Mouse (Mus musculus): ENCODE measurements at regions not wholly inside any gene's neighbourhood (a gene's known extent, or its start where the extent isn't known, plus 50 kb on each side); places are given as distances from the start of the nearest gene placed in this dataset.

GRCm38 (mm10) chr9:113026096-113026903, 681.8 kb downstream of the Pdcd6ip start:
- DNase-seq (ENCODE audit: low spot score): no peak
- no peaks in the 10 kb centered on the region for H3K4me1 ChIP-seq (ENCODE audit: control insufficient read depth, insufficient read depth, low read length)
- no peaks in the 10 kb centered on the region for H3K27me3 ChIP-seq (replicated peaks; ENCODE audit: control insufficient read depth, insufficient read depth, low read length)
- H3K9ac ChIP-seq (ENCODE audit: low read depth, low read length): no peak overlapping the region
- ATAC-seq (ENCODE audit: low read depth): no peak
- H3K9me3 ChIP-seq (ENCODE audit: control insufficient read depth, low read length): no peaks in the 10 kb centered on the region
- H3K4me2 ChIP-seq (ENCODE audit: low read depth, low read length): no peak overlapping the region
- no peak overlapping the region for H3K4me3 ChIP-seq (ENCODE audit: low read depth, low read length)
- H3K36me3 ChIP-seq (ENCODE audit: control insufficient read depth, insufficient read depth, low read length): no peaks in the 10 kb centered on the region
- WGBS: 67% methylated on average over 4 of the region's 4 CpGs
- H3K27ac ChIP-seq (replicated peaks; ENCODE audit: low read depth, low read length): no peak overlapping the region

GRCm38 (mm10) chr9:113021866-113022645, 686.0 kb downstream of the Pdcd6ip start:
- no peak for ATAC-seq (ENCODE audit: low read depth)
- H3K9me3 ChIP-seq (ENCODE audit: control insufficient read depth, low read length): no peaks in the 10 kb centered on the region
- no peaks in the 10 kb centered on the region for H3K4me1 ChIP-seq (ENCODE audit: control insufficient read depth, insufficient read depth, low read length)
- no peak overlapping the region for H3K4me2 ChIP-seq (ENCODE audit: low read depth, low read length)
- no peaks in the 10 kb centered on the region for H3K36me3 ChIP-seq (ENCODE audit: control insufficient read depth, insufficient read depth, low read length)
- H3K4me3 ChIP-seq (ENCODE audit: low read depth, low read length): no peak overlapping the region
- no peak overlapping the region for H3K9ac ChIP-seq (ENCODE audit: low read depth, low read length)
- no peak overlapping the region for H3K27ac ChIP-seq (replicated peaks; ENCODE audit: low read depth, low read length)
- 77% methylated on average over 6 of the region's 6 CpGs for WGBS
- no peak for DNase-seq (ENCODE audit: low spot score)
- no peaks in the 10 kb centered on the region for H3K27me3 ChIP-seq (replicated peaks; ENCODE audit: control insufficient read depth, insufficient read depth, low read length)

- Histone ChIP-seq H3K9me3 (ENCODE audit: control insufficient read depth, low read length) (no peaks in the 10 kb centered on the region), H3K4me3 (ENCODE audit: low read depth, low read length) (no peak overlapping the region)
- no peak for DNase-seq (ENCODE audit: low spot score)
Measured at GRCm38 (mm10) chr9:113019576-113019975, 688.5 kb downstream of the Pdcd6ip start.

GRCm38 (mm10) chr9:113008106-113008505, 700.0 kb downstream of the Pdcd6ip start:
- no peaks in the 10 kb centered on the region for H3K27me3 ChIP-seq (replicated peaks; ENCODE audit: control insufficient read depth, insufficient read depth, low read length)
- H3K27ac ChIP-seq (replicated peaks; ENCODE audit: low read depth, low read length): no peak overlapping the region
- H3K9me3 ChIP-seq (ENCODE audit: control insufficient read depth, low read length): no peaks in the 10 kb centered on the region
- no peak overlapping the region for H3K4me3 ChIP-seq (ENCODE audit: low read depth, low read length)
- no peaks in the 10 kb centered on the region for H3K4me1 ChIP-seq (ENCODE audit: control insufficient read depth, insufficient read depth, low read length)
- no peaks in the 10 kb centered on the region for H3K36me3 ChIP-seq (ENCODE audit: control insufficient read depth, insufficient read depth, low read length)
- no peak overlapping the region for H3K4me2 ChIP-seq (ENCODE audit: low read depth, low read length)
- 70% methylated on average over 4 of the region's 4 CpGs for whole genome bisulfite sequencing
- ATAC-seq (ENCODE audit: low read depth): no peak
- H3K9ac ChIP-seq (ENCODE audit: low read depth, low read length): no peak overlapping the region
- no peak for DNase-seq (ENCODE audit: low spot score)

More at GRCm38 (mm10) chr9:113019576-113019975, 688.5 kb downstream of the Pdcd6ip start:
- H3K4me1 ChIP-seq (ENCODE audit: control insufficient read depth, insufficient read depth, low read length): no peaks in the 10 kb centered on the region
- no peaks in the 10 kb centered on the region for H3K27me3 ChIP-seq (replicated peaks; ENCODE audit: control insufficient read depth, insufficient read depth, low read length)
- ATAC-seq (ENCODE audit: low read depth): no peak
- WGBS: 46% methylated on average over 6 of the region's 6 CpGs
- H3K27ac ChIP-seq (replicated peaks; ENCODE audit: low read depth, low read length): no peak overlapping the region
- H3K9ac ChIP-seq (ENCODE audit: low read depth, low read length): no peak overlapping the region
- no peak overlapping the region for H3K4me2 ChIP-seq (ENCODE audit: low read depth, low read length)
- H3K36me3 ChIP-seq (ENCODE audit: control insufficient read depth, insufficient read depth, low read length): no peaks in the 10 kb centered on the region

GRCm38 (mm10) chr9:112996204-112996603, 711.9 kb downstream of the Pdcd6ip start:
- Histone ChIP-seq H3K36me3 (ENCODE audit: control insufficient read depth, insufficient read depth, low read length) (no peaks in the 10 kb centered on the region), H3K27me3 (replicated peaks; ENCODE audit: control insufficient read depth, insufficient read depth, low read length) (no peaks in the 10 kb centered on the region), H3K27ac (replicated peaks; ENCODE audit: low read depth, low read length) (no peak overlapping the region), H3K4me1 (ENCODE audit: control insufficient read depth, insufficient read depth, low read length) (no peaks in the 10 kb centered on the region), H3K9me3 (ENCODE audit: control insufficient read depth, low read length) (no peaks in the 10 kb centered on the region), H3K4me2 (ENCODE audit: low read depth, low read length) (no peak overlapping the region), H3K9ac (ENCODE audit: low read depth, low read length) (no peak overlapping the region), H3K4me3 (ENCODE audit: low read depth, low read length) (no peak overlapping the region)
- WGBS: 82% methylated on average over 1 of the region's 1 CpGs
- DNase-seq (ENCODE audit: low spot score): no peak
- ATAC-seq (ENCODE audit: low read depth): no peak

- Histone ChIP-seq H3K9ac (ENCODE audit: low read depth, low read length) (no peak overlapping the region), H3K4me3 (ENCODE audit: low read depth, low read length) (no peak overlapping the region), H3K36me3 (ENCODE audit: control insufficient read depth, insufficient read depth, low read length) (no peaks in the 10 kb centered on the region), H3K27me3 (replicated peaks; ENCODE audit: control insufficient read depth, insufficient read depth, low read length) (no peaks in the 10 kb centered on the region), H3K4me2 (ENCODE audit: low read depth, low read length) (no peak overlapping the region), H3K9me3 (ENCODE audit: control insufficient read depth, low read length) (no peaks in the 10 kb centered on the region), H3K4me1 (ENCODE audit: control insufficient read depth, insufficient read depth, low read length) (no peaks in the 10 kb centered on the region), H3K27ac (replicated peaks; ENCODE audit: low read depth, low read length) (no peak overlapping the region)
- no peak for DNase-seq (ENCODE audit: low spot score)
- ATAC-seq (ENCODE audit: low read depth): no peak
- 77% methylated on average over 4 of the region's 4 CpGs for WGBS
Measured at GRCm38 (mm10) chr9:112994774-112995173, 713.3 kb downstream of the Pdcd6ip start.

- 85% methylated on average over 2 of the region's 2 CpGs for WGBS
Measured at GRCm38 (mm10) chr9:112993627-112994026, 714.4 kb downstream of the Pdcd6ip start.

GRCm38 (mm10) chr9:112992937-112993336, 715.1 kb downstream of the Pdcd6ip start:
- Histone ChIP-seq H3K4me1 (ENCODE audit: control insufficient read depth, insufficient read depth, low read length) (no peaks in the 10 kb centered on the region), H3K4me2 (ENCODE audit: low read depth, low read length) (no peak overlapping the region), H3K9ac (ENCODE audit: low read depth, low read length) (no peak overlapping the region), H3K27me3 (replicated peaks; ENCODE audit: control insufficient read depth, insufficient read depth, low read length) (no peaks in the 10 kb centered on the region), H3K27ac (replicated peaks; ENCODE audit: low read depth, low read length) (no peak overlapping the region), H3K36me3 (ENCODE audit: control insufficient read depth, insufficient read depth, low read length) (no peaks in the 10 kb centered on the region), H3K9me3 (ENCODE audit: control insufficient read depth, low read length) (no peaks in the 10 kb centered on the region), H3K4me3 (ENCODE audit: low read depth, low read length) (no peak overlapping the region)
- ATAC-seq (ENCODE audit: low read depth) (peak; percentile 71; the same call in 1 of the 2 replicates), DNase-seq (ENCODE audit: low spot score) (peak; percentile 81)
- 27% methylated on average over 3 of the region's 3 CpGs for WGBS

More at GRCm38 (mm10) chr9:112993627-112994026, 714.4 kb downstream of the Pdcd6ip start:
- H3K9me3 ChIP-seq (ENCODE audit: control insufficient read depth, low read length): no peaks in the 10 kb centered on the region
- no peak overlapping the region for H3K9ac ChIP-seq (ENCODE audit: low read depth, low read length)
- DNase-seq (ENCODE audit: low spot score) (no peak), ATAC-seq (ENCODE audit: low read depth) (no peak)
- H3K4me2 ChIP-seq (ENCODE audit: low read depth, low read length): no peak overlapping the region
- H3K4me1 ChIP-seq (ENCODE audit: control insufficient read depth, insufficient read depth, low read length): no peaks in the 10 kb centered on the region
- no peaks in the 10 kb centered on the region for H3K27me3 ChIP-seq (replicated peaks; ENCODE audit: control insufficient read depth, insufficient read depth, low read length)
- no peak overlapping the region for H3K4me3 ChIP-seq (ENCODE audit: low read depth, low read length)
- no peaks in the 10 kb centered on the region for H3K36me3 ChIP-seq (ENCODE audit: control insufficient read depth, insufficient read depth, low read length)
- no peak overlapping the region for H3K27ac ChIP-seq (replicated peaks; ENCODE audit: low read depth, low read length)
